Mouse (Mus musculus): Measurements from ENCODE around the gene Sod1.
"Not testable (repeated sequence)": the region's sequence is repeated elsewhere in the genome, so short reads cannot be mapped to it uniquely, and the experiment has no call there.

Gene Sod1

DNA sequence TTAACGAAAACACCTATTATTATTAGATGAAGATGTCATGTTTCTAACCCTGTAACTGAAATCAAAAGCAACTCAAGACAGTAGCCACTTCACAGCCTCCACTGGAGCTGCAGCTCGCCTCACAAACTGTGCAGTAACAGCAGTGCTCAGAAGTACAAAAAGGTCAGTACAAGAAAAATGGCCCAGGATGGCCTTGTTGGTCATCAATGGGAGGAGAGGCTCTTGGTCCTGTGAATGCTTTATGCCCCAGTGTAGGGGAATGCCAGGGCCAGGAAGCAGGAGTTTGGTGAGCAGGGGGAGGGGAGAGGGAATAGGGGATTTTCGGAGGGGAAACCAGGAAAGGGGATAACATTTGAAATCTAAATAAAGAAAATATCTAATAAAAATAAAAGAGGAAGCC, 30.7 kb downstream of the Sod1 start:
- not testable (repeated sequence) for DNase-seq (ENCODE audit: low spot score in 2 of 2)

DNA sequence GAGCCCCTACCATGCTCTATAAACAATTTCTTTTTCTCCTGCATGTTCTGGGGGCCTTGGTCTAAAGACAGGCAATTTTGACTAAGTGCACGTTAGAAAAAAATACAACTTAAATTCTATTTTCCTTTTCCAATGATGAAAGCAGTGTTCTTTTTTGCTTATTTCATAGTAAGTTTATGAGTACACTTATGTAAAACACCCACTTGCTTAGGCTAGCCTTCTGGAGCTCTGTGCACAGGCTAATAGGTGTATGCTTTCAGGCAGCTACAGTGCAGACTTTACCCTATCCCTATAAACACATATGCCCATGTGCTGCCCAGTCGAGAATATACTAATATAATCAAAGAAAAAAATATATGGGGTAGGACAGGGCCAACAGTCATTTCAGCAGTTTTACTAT, 32.0 kb downstream of the Sod1 start:
- DNase-seq (ENCODE audit: low spot score in 2 of 2), result no peak

DNA sequence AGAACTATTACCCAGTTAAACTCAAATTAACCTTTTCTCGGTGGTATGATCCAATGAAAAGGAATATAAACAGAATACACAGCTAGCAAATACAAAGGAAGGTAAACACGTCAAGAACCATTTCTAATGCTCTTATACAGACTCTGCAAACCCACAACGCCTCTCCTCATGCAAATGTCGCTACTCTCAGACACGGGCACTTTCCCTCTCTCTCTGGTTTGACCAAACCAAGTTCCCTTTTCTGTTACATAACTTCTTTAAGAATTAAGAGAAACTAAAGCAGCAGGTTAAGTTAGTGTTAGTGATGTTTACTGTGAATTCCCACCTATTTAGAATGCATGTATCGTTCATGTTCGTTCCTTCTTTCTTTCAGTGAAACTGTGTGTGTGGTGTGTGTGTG, 38.4 kb downstream of the Sod1 start:
- DNase-seq (ENCODE audit: low spot score in 2 of 2), result no peak

DNA sequence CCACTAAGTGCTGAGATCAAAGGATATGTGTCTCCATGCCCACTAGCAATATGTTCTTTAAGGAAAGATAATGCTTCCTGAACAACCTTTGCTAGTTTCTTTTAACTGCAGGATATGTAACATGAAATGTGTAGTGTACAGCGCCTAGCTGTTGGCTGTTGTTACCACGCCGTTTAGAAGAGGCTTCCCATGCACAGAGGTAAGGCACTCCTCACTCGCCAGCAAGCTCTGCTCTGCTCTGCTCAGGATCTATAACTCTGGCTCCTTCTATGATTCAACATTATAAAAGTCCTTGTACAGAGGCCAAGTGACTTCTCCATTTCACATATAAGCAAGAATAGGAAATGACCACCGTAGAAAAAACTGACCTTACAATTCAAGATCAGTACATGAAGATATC, 39.1 kb downstream of the Sod1 start:
- no peak for DNase-seq (ENCODE audit: low spot score in 2 of 2)

DNA sequence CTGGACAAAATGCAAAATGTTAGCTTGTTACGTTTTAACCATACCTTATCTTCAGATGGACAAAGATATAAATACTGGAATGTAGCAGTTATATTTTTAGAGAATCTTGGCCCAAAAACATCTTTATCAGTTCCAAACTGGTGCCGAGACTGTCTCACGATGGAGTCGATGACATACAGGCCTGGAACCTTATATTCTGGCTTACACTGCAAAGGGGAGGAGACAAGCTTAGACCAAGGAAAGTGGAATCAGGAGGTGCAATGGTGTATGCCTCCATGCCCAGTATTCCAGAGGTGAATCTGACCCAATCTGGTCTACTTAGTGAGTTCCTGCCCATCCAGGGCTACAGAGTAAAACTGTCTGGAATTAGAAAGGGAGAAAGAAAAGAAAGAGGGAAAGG, 39.5 kb downstream of the Sod1 start:
- DNase-seq (ENCODE audit: low spot score in 2 of 2), result no peak

DNA sequence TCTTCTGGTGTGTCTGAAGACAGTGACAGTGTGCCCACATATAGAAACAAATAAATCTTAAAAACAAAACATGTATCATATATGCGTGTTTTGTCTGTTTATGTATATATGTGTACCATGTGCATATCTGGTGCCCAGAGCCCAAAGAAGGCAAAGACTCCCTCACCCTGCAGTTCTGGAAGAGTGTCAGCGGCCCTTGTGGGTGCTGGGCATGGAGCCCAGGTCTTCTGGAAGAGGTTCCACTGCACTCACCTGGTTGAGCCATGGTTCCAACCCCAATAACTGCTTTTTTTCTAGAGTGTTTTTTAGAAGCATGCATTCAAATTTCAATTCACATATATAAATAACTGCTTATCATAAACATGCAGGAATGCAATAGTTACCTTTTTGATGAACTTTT, 41.2 kb downstream of the Sod1 start:
- DNase-seq (ENCODE audit: low spot score in 2 of 2), result no peak

DNA sequence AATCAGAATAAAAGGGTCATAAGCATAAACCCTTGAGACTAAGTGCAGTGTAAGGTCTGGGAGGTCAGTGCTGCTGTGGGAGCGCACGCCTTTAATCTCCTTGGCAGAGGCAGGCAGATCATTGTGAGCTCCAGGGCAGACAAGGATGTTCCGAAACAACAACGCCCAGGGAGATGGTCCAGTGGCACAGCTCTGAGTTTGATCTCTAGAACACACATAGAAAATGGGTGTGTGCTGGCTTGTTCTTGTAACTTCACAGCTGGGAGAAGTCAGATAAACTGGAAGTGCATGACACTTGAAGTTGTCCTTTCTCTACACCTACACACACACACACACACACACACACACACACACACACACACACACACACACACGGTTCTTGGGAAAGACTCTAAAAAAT, 43.5 kb downstream of the Sod1 start:
- DNase-seq (ENCODE audit: low spot score in 2 of 2), result no peak

DNA sequence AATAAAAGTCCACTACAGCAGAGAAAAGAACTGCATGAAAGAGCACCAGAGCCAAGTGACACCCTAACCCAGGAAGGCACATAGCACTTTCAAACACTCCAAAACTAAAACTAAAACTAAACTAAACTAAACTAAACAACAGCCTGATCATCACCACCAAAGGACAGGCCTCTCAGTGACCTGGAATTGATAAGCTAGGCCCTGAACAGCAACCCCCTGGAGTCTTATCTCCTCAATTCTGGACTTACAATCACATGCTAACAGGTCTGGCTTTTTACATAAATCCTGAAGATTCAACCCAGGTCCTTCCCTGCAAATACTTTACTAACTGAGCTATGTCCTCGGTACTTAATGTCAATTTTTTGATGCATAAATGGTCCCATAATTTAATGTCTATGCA, 44.6 kb downstream of the Sod1 start:
- DNase-seq (ENCODE audit: low spot score in 2 of 2), result no peak

DNA sequence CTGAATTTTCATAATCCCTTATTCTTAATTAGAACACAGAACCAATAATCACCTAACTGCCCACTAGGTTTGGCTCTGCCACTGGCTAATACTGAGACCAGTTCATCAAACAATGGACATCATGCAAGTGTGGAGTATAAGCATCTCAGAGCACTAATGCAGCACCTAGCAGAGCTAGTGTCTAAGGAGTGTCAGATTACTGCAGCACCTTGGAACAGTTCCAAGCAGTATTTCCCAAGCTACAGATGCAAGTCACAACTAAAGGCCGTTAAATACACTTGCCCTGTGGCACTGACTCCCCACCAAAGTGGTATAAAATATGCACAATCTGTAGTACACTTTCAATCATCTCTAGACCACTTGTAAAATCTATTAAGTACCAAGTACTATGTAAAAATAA, 46.0 kb downstream of the Sod1 start:
- no peak for DNase-seq (ENCODE audit: low spot score in 2 of 2)

DNA sequence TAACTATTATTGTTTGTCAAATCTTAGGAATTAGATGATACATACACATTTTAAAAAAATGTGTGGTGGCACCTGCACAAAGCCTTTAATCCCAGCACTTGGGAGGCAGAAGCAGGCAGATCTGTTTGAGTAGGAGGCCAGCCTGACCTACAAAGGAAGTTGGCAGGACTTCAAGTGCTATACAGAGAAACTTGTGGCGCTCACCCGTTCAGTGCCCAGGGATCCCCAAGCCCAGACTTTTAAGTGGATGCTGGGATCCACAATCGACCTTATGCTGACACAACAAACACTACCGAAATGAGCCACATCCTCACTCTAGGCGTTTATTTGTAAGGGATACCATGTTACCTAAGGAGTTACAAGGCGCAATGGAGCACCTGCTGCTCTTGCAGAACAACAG, 55.0 kb downstream of the Sod1 start:
- no peak for DNase-seq (ENCODE audit: low spot score in 2 of 2)

Data from urinary bladder, postnatal 36 days (tissue).